In genomic region chr2:17091454-17091853, GRCm38 (mm10) we compare ENCODE assay signal across 26 mouse cellular contexts.
"Had no signal": no experiment of that assay in that cellular context is flagged by ENCODE, and none has a peak within 500 bp of the region (broad histone marks: within the 10 kb centered on the region; RNA-seq: fewer than 3 reads in every experiment).

No protein-coding gene starts in this region.

- H3K9me3 ChIP-seq: heart, embryonic 13.5 days; heart, embryonic 15.5 days; hindbrain, embryonic 13.5 days; hindbrain, embryonic 15.5 days; kidney, embryonic 15.5 days; limb, embryonic 13.5 days; limb, embryonic 15.5 days had no signal

- H3K36me3 ChIP-seq: heart, embryonic 13.5 days; heart, embryonic 15.5 days; hindbrain, embryonic 13.5 days; hindbrain, embryonic 15.5 days; kidney, embryonic 15.5 days; limb, embryonic 13.5 days; limb, embryonic 15.5 days had no signal

- H3K4me1 ChIP-seq: hindbrain, embryonic 13.5 days; hindbrain, embryonic 15.5 days; kidney, embryonic 15.5 days; limb, embryonic 13.5 days; limb, embryonic 15.5 days had no signal

- H3K4me3 ChIP-seq: gastrocnemius, adult 2 months; heart, adult 2 months; heart, embryonic 13.5 days; heart, embryonic 15.5 days; hindbrain, embryonic 13.5 days; hindbrain, embryonic 15.5 days; kidney, embryonic 15.5 days; limb, embryonic 13.5 days; limb, embryonic 15.5 days had no signal

- DNase-seq: gastrocnemius, adult 2 months; gastrocnemius, postnatal 10 days; gastrocnemius, postnatal 25 days; heart, adult 11 months; heart, adult 2 months; heart, postnatal 14 days; heart, postnatal 36 days; kidney, adult 11 months; kidney, adult 2 months; kidney, adult 9 months; kidney, postnatal 14 days; kidney, postnatal 36 days; layer of hippocampus, adult 9-11 months; layer of hippocampus, postnatal 36 days; left cerebral cortex, postnatal 4 days had no signal

- H3K27me3 ChIP-seq: heart, embryonic 13.5 days; heart, embryonic 15.5 days; hindbrain, embryonic 13.5 days; hindbrain, embryonic 15.5 days; kidney, embryonic 15.5 days; limb, embryonic 13.5 days; limb, embryonic 15.5 days had no signal

- H3K9ac ChIP-seq: heart, embryonic 13.5 days; heart, embryonic 15.5 days; hindbrain, embryonic 13.5 days; hindbrain, embryonic 15.5 days; kidney, embryonic 15.5 days; limb, embryonic 13.5 days; limb, embryonic 15.5 days had no signal

- H3K4me2 ChIP-seq: heart, embryonic 11.5 days; heart, embryonic 13.5 days; heart, embryonic 15.5 days; hindbrain, embryonic 13.5 days; hindbrain, embryonic 15.5 days; kidney, embryonic 15.5 days; limb, embryonic 13.5 days; limb, embryonic 15.5 days had no signal

- ATAC-seq: hindbrain, postnatal 0 days; intestine, embryonic 16.5 days had no signal

- H3K27ac ChIP-seq: gastrocnemius, adult 2 months; heart, adult 2 months; heart, embryonic 13.5 days; heart, embryonic 15.5 days; hindbrain, embryonic 13.5 days; hindbrain, embryonic 15.5 days; hindbrain, postnatal 0 days; kidney, embryonic 15.5 days; kidney, postnatal 0 days; limb, embryonic 13.5 days; limb, embryonic 15.5 days had no signal
